Mouse (Mus musculus) kidney, adult 8-10 months (tissue): ENCODE data around the gene Gramd1a.
A peak's percentile ranks its signal among the peaks of the same experiment; 100 is the strongest.

Source experiments
- DNase-seq, 2 experiments: peaks; one replicate each; pipeline ENCODE4 v3.0.0; 2022

The Gramd1a gene

GRCm38 (mm10) chr7:31155296-31156033 lies at the start of gene Gramd1a:
Gene Gramd1a, minus strand, starts transcription at chr7:31155896.
- peak; percentile 42 to 72 for DNase-seq

- DNase-seq: peak; percentile 66 to 84
Measured at GRCm38 (mm10) chr7:31195591-31196307, 40.1 kb upstream of the Gramd1a start.

GRCm38 (mm10) chr7:31184711-31185110 lies 29.0 kb upstream of the Gramd1a start:
- DNase-seq: no peak

- peak in 1 of 2 experiments; percentile 25 for DNase-seq
Measured at GRCm38 (mm10) chr7:31182863-31183262, 27.2 kb upstream of the Gramd1a start.

- peak in 1 of 2 experiments; percentile 77 for DNase-seq
Measured at GRCm38 (mm10) chr7:31176886-31177763, 21.4 kb upstream of the Gramd1a start.

- DNase-seq: no peak
Measured at GRCm38 (mm10) chr7:31175096-31175495, 19.4 kb upstream of the Gramd1a start.

- no peak for DNase-seq
Measured at GRCm38 (mm10) chr7:31174466-31174865, 18.8 kb upstream of the Gramd1a start.

GRCm38 (mm10) chr7:31172238-31172637 lies 16.5 kb upstream of the Gramd1a start:
- peak in 1 of 2 experiments; percentile 45 for DNase-seq

GRCm38 (mm10) chr7:31170520-31170919 lies 14.8 kb upstream of the Gramd1a start:
- DNase-seq: no peak

- DNase-seq: peak; percentile 39 to 42
Measured at GRCm38 (mm10) chr7:31168412-31168811, 12.7 kb upstream of the Gramd1a start.

- no peak for DNase-seq
Measured at GRCm38 (mm10) chr7:31164748-31165147, 9.1 kb upstream of the Gramd1a start.

- no peak for DNase-seq
Measured at GRCm38 (mm10) chr7:31163666-31164577, 8.2 kb upstream of the Gramd1a start.

- DNase-seq: peak in 1 of 2 experiments; percentile 49
Measured at GRCm38 (mm10) chr7:31162324-31162723, 6.6 kb upstream of the Gramd1a start.

GRCm38 (mm10) chr7:31161831-31162230 lies 6.1 kb upstream of the Gramd1a start:
- DNase-seq: no peak

GRCm38 (mm10) chr7:31161246-31161645 lies 5.5 kb upstream of the Gramd1a start:
- DNase-seq: no peak

GRCm38 (mm10) chr7:31160763-31161162 lies 5.1 kb upstream of the Gramd1a start:
- no peak for DNase-seq

- peak; percentile 54 for DNase-seq
Measured at GRCm38 (mm10) chr7:31156034-31156928, 585 bp upstream of the Gramd1a start.

GRCm38 (mm10) chr7:31153536-31154320 lies 2.0 kb downstream of the Gramd1a start:
- DNase-seq: no peak

GRCm38 (mm10) chr7:31151301-31152241 lies 4.1 kb downstream of the Gramd1a start:
- DNase-seq: peak; percentile 53 to 64
